Mouse (Mus musculus) cerebellum, postnatal 36 days (tissue): ENCODE data around the gene Qsox1.

Experiments used
- DNase-seq, 2 experiments: peaks; one replicate each; pipeline ENCODE4 v3.0.0; 2021 to 2022; ENCODE audit warnings: mixed read lengths in 2 of 2

The Qsox1 gene

DNA sequence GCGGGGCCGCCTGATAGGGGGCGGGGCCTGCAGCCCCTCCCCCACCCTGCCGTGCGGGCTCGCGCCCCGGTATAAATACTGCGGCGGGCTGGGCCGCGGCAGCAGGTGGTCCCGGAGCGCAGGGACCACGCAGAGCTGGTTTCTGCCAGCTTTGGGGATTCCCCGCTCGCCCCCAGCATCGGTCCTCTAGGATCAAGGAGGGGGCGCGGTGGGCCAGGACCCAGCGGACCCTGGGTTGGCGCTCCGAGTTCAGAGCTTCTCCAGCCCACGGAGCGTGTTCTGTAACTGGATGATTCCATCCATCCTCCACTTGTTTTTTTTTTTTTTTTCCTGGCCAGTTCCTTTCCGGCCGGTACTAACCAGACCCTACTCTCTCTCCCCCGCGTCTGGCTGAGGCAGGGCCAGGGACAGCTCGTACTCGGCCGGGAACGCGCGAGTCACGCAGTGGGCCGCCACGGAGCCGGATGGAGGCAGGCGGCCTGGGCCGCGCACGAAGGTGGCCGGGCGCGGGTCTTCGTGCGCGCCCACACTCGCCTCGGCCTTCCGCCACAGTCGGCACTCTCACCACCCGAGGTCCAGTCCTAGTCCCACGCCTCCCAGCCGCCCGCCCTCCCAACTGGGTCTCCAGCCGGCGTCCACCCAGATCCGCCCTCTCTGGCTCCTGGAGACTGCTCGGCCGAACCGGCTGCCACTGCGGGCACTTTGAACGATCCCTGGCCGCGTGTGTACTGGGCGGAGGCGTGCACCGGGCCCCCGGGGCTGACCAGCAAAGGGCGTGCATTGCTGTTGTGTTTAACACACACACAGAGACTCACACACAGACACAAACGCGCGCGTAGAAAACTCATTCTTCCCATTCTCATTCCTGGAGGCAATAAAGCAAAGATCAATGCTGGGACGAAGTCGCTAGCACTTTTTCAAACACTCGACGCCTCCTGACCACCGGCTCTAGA lies 70.0 kb downstream of the Qsox1 start:
- DNase-seq = no peak

DNA sequence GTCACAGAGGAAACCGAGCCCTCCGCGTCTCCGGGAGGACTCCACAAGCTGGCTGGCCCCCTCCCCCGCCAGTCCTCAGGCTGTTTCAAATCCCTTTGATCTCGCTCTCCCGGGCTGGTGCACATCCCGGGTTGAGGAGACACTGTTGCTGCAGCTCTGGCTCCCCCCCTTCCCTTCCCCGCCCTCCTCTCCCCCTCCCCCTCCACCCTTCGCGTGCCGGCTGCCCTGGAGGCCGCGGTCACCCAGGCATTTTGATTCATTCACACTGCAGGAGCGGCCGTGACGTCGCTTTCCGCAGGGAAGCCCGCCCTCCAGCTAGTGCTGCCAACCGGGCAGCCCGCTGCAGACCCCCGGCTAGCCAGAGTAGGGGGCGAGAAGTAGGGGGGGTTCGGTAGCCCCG lies 70.7 kb downstream of the Qsox1 start:
- DNase-seq = no peak

DNA sequence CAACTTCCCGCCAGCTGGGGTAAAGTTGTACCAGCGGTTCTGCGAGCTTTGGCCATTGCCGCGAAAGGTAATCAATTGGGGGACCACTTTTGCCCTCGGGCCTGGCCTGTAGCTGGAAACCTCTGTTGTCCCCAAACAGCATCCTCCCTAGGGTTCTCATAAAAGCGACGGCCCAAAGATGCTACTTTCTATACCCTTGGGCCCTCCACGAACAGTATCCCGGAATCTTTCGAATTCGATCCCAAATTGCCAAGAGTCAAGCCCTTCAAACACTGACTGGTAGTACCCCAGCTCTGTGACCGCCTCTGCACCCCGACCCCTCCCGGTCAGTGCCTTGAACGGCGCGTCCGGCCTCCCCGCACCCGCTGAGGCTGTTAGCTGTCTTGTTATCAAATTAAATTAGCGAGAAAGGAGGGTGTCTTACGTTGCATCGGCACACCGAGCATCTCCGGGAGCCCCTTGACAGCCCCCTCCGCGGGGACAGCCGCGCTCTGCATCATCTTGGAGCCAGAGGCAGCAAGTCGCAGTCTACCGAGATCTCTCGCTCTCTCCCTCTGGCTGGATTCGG lies 71.2 kb downstream of the Qsox1 start:
- no peak for DNase-seq

DNA sequence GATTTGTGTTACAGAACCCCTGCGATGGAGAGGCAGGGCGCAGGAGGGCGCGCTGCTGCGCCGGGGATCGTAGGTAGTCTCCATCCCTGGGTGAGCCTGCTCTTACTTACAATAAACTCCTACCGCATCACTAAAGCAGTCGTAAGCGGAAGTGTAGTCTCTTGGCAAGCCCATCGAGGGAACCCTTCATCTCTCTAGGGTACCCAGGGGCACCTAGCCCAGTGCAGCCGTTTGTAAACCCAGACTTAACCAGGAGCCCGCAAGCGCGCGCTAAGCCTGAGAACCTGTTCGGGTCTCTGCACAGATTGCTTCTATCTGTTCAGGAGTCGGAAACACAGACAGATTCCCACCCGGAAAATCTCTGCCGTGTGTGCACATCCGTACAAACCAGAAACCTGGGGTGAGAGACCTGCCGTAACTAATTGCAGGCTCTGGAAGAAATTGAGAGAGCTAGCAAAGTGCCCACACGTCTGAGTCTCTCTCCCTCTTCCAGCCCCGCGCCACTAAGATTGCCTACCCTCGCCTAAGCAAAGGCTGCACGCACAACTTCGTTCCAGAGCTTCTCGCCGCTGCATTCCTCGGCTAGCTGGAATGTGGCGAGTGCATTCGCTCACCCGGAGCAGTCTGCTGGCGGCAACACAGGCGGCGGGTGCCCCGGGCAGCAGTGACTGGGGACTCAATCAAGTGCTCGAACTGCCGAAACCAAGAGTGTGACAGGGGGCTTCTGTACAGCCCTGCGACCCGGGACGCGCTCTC lies 71.9 kb downstream of the Qsox1 start:
- DNase-seq = no peak

DNA sequence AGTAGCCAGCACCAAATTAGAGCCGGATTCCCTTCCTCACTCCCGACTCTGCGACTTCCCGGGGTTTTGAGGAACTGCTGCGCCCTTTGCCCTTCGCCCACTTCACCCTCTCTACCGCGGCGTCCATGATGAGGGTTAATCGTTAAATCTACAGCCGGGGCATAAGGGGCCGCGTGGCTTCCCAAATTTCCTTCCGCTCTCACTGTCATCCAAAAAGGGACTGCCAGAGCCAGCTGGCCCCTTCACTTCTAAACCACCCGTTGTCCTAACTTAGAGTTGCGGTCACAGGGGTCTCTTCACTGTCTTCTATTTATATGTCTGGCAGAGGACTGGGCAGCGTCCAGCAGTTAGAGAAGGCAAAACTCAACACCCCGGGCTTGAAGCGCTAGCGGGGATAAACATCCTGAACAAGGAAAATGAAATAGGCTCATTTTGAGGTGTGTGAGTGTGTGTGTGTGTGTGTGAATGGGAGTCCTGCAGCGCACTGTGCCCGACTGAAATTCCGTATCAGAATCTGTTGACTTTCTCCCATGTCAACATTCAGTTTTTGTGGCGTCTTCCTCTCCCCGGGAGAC lies 74.8 kb downstream of the Qsox1 start:
- no peak for DNase-seq

DNA sequence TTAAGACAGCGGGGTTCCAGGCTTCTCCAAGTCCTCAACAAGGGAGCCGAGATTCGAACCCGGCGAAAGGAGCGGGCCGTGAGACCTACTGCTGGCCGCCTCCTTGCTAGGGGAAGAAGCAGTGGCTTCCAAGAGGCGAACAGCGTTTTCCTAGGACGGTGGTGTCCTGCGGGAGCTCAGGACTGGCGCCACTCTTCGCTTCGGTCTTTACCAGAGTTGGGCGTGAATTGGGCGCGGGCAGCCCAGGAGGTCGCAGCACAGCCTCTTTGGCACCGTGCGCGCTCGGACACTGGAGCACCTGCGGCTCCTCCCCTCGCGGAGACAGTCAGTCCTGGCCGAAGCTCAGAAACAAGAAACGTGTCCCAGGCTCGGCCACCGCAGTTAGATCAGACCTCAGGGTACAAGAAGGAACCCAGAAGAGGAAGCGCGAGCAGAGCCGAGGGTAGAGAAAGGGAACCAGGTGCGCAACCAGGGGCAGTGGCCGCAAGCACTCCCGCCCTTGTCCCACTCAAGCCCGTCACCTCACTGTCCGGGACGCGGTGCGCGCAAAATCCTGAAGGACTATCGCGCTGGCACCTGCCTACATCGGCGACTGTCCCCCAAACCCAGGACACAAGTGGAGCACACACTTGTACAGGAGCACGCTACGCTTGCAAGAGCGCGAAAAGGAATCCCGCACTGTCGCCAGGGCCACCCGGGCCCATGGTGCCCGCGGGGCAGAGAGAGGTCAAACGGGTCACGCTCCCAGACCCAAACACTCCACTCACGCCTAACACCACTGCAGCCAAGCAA lies 75.5 kb downstream of the Qsox1 start:
- no peak for DNase-seq

DNA sequence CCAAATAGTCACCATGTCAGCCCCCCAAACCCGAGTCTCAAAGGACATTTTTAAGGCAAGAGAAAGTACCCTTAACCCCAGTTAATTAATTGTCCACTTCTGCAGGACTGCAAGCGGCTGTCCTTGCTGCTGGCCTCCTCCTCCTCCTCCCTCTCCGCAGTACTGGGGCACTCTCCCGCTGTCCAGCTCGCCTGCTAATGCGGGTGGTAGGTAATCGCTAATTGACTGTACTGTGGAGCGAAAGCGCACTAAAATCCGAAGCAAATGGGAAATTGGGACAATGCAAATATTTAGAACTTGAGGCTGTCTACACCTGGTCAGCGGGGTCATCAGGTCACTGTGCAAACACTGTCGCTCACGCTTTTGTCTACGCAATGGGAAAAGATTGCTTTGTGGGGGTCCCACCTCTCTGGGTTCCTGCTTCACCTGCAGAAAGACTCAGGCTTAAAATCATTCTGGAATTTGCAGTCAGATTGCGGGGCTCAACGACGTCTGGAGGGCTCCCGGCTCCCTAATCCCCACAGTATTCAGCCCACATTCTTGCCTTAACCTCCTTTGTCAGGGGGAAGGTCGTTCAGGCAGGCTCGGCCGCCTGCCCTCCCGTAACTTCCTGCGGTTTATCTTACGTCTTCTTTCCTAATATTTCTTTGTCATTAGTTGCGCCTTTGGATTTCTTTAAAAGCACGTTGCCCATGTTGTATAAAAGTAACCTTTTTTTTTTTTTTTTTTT lies 76.4 kb downstream of the Qsox1 start:
- DNase-seq = no peak

DNA sequence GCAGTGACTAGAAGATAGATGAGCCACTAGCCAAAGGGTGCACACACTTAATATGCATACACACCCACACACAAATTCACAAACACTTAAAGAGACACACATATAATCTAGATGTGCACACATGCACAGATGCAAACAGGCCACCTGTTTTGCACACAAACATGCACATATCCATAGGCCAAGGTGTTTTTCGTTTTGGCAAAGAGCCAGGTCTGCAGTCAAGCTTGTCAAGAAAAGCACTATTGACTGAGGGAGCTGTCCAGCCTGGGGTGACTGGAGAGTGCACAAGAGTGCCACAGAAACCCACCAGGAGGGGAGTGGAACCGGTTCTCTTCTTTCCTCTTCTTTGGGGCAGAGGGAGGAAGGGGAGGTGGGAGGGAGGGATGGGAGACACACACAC lies 81.5 kb downstream of the Qsox1 start:
- no peak for DNase-seq

DNA sequence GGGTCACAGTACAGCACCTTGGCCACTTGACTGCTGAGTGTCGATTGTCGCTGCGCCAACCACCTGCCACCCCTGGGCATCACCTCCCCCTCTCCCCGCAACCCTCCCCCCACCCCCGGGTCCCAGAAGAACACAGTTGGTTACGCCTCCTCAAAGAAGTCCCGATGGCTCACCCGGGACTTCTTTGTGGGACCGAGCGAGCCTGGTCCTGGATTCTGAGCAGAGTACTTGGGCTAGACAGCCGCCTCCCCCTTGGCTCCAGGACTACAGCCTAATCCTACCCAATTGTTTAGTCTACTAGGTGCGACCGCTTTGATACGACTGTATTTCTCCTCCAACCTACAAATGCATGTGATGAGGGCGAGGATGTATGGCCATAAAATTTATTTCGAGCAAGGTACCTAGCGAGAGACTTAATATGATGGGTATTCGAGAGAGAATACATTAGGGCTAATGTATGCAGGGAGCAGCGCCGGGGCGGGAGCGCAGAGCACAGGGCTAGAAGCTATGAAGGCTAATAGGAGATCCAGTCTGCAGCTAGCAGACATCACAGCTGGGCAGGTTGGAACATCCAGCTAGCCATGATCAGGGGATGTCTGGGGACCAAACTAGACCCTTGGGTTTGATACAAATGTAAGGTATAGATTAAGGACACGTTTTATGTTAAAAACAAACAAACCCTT lies 83.4 kb downstream of the Qsox1 start:
- DNase-seq = no peak

DNA sequence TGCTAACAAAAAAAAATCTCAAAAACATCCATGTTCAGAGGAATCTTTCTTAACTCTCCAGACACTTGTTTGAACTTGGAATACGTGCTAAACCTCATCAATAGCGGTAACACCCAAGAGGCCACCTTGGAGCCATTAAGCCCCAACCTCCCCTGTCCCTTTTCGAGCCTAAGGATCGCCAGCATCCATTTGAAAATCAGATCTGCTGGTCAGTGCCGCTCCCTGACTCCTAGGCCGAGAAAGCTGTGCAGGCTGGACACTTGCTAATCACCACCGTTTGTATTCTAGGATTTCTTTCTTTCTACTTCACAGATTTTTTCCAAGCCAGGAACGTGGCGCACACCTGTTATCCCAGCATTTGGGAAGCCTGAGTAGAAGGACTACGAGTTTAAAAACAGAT lies 84.9 kb downstream of the Qsox1 start:
- DNase-seq = no peak
